Mouse (Mus musculus): ENCODE results near the gene Mettl7a1. TPM values are rescaled to one million over a fixed set of nuclear protein-coding genes. Genes with fewer than 3 reads are reported as not detected.
"Not testable (repeated sequence)": the region's sequence is repeated elsewhere in the genome, so short reads cannot be mapped to it uniquely, and the experiment has no call there.

Gene Mettl7a1
- polyA plus RNA-seq, 1 experiment from 2014 or later: 4.3 TPM

GRCm38 (mm10) chr15:100306201-100306600, 2.3 kb downstream of the Mettl7a1 start:
- no peaks in the 10 kb centered on the region for H3K9me3 ChIP-seq
- H3K4me1 ChIP-seq: peaks cover 15% of the 10 kb centered on the region
- H3K4me2 ChIP-seq: no peak overlapping the region
- 91% methylated on average over 2 of the region's 2 CpGs for WGBS
- no peak for ATAC-seq (replicated peaks)
- H3K27ac ChIP-seq: no peak overlapping the region
- H3K9ac ChIP-seq: no peak overlapping the region
- H3K27me3 ChIP-seq (replicated peaks): no peaks in the 10 kb centered on the region
- no peaks in the 10 kb centered on the region for H3K36me3 ChIP-seq (replicated peaks)
- H3K4me3 ChIP-seq: no peak overlapping the region

- 47% methylated on average over 11 of the region's 11 CpGs for WGBS
- H3K36me3 ChIP-seq (replicated peaks); H3K27ac ChIP-seq; H3K9ac ChIP-seq; H3K4me3 ChIP-seq; H3K27me3 ChIP-seq (replicated peaks); H3K4me2 ChIP-seq; ATAC-seq (replicated peaks); H3K9me3 ChIP-seq: not testable (repeated sequence)
- H3K4me1 ChIP-seq: peaks cover 15% of the 10 kb centered on the region
Measured at GRCm38 (mm10) chr15:100307438-100308096, 3.6 kb downstream of the Mettl7a1 start.

DNA sequence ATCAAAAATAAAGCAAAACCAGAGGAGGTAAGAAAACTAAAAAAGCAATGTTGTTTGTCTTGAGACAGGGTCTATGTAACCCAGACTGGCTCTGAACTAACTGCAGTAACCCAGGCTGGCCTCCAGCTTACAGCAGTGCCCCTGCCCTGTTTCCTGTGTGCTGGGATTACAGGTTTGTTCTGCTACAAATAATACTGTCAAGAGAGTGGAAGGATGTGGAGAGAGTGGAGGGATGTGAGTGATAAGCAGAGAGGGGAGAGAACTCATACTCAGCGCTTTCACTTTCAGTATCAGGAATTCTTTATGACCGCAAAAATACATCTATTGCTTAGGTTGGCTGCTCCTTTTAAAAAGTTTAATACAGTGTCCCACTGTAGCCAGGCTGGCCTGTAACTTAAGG, 8.4 kb downstream of the Mettl7a1 start:
- H3K4me2 ChIP-seq: no peak overlapping the region
- WGBS: 97% methylated on average over 2 of the region's 2 CpGs

DNA sequence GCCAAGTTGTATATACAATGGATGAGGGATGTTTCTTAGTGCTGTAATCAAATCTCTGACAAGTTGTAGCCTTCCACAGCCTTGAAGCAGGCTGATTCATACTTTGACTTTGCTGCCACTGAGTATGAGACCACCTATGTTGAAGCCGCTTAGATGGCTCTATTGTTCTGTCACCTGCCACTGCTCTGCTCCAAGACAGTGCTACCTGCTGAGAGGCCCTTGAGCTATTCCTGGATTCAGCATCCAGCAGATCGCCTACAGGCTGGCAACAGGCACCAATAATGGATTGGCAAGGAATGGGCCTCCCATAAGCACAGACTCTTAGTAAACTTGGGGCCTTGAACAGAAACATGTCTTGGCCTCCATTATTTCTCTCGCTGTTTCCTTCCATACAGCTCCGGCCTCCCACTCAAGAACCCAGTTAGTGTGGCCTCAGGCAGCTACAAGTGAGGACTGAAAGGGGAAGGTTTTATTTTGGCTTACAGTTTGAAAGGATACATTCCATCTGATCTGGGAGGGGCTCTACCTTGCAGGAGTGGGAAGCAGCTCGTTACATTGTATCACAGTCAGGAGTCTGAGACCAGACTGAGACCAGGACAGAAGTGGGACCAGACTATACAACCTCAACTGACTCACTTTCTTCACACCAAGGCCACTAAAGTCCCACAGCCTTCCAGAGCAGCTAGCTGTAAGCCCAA, 10.7 kb downstream of the Mettl7a1 start:
- Histone ChIP-seq H3K27me3 (replicated peaks) (no peaks in the 10 kb centered on the region), H3K9me3 (no peaks in the 10 kb centered on the region), H3K27ac (no peak overlapping the region), H3K36me3 (replicated peaks) (no peaks in the 10 kb centered on the region), H3K9ac (no peak overlapping the region), H3K4me2 (no peak overlapping the region), H3K4me3 (no peak overlapping the region), H3K4me1 (no peaks in the 10 kb centered on the region)
- WGBS: 90% methylated on average over 5 of the region's 5 CpGs
- no peak for ATAC-seq (replicated peaks)

More for the DNA sequence above, 8.4 kb downstream of the Mettl7a1 start:
- ATAC-seq (replicated peaks): no peak
- Histone ChIP-seq H3K27me3 (replicated peaks) (no peaks in the 10 kb centered on the region), H3K9me3 (no peaks in the 10 kb centered on the region), H3K4me1 (no peaks in the 10 kb centered on the region), H3K27ac (no peak overlapping the region), H3K9ac (no peak overlapping the region), H3K36me3 (replicated peaks) (no peaks in the 10 kb centered on the region), H3K4me3 (no peak overlapping the region)

- H3K4me2 ChIP-seq; H3K4me3 ChIP-seq; ATAC-seq (replicated peaks); H3K4me1 ChIP-seq; H3K36me3 ChIP-seq (replicated peaks); H3K27ac ChIP-seq; H3K27me3 ChIP-seq (replicated peaks); H3K9me3 ChIP-seq; H3K9ac ChIP-seq: not testable (repeated sequence)
- 64% methylated on average over 4 of the region's 4 CpGs for WGBS
Measured at GRCm38 (mm10) chr15:100318014-100318671, 14.2 kb downstream of the Mettl7a1 start.

GRCm38 (mm10) chr15:100319884-100320283, 15.9 kb downstream of the Mettl7a1 start:
- H3K9ac ChIP-seq: no peak overlapping the region
- no peak overlapping the region for H3K4me3 ChIP-seq
- H3K9me3 ChIP-seq: no peaks in the 10 kb centered on the region
- ATAC-seq (replicated peaks): no peak
- no peak overlapping the region for H3K27ac ChIP-seq
- H3K4me2 ChIP-seq: no peak overlapping the region
- no peaks in the 10 kb centered on the region for H3K4me1 ChIP-seq
- 83% methylated on average over 1 of the region's 1 CpGs for WGBS
- H3K27me3 ChIP-seq (replicated peaks): no peaks in the 10 kb centered on the region
- H3K36me3 ChIP-seq (replicated peaks): no peaks in the 10 kb centered on the region

DNA sequence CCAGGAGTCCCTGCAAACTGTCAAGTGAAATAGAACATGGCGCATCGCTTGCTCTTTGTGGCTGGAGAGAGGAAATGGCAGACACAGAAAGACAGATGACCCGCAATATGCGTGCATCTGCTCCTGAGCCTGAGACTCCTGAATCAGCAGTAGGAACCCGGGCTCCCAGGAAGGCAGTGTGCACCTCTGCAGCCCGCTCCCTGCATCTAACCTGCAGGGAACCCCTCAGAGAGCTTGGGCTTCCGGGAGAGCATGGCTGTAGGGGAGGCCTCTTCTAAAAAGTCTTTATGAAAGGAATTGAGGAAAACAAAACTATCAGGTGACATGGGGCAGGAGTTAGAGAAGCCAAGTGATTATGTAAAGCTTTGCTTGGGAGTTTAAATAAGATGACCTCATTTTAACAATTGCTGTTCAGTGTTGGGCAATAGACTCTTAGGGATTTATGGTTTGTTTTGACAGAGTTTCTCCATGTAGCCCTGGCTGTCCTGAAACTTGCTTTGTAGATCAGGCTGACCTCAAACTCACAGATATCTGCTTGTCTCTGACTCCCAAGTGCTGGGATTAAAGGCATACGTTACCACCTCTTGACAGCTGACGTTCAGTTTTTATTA, 16.5 kb downstream of the Mettl7a1 start:
- no peak overlapping the region for H3K4me3 ChIP-seq
- no peak overlapping the region for H3K27ac ChIP-seq
- no peaks in the 10 kb centered on the region for H3K9me3 ChIP-seq
- 81% methylated on average over 9 of the region's 9 CpGs for WGBS
- H3K4me2 ChIP-seq: no peak overlapping the region
- H3K27me3 ChIP-seq (replicated peaks): no peaks in the 10 kb centered on the region
- H3K4me1 ChIP-seq: no peaks in the 10 kb centered on the region
- ATAC-seq (replicated peaks): no peak
- H3K9ac ChIP-seq: no peak overlapping the region
- no peaks in the 10 kb centered on the region for H3K36me3 ChIP-seq (replicated peaks)

GRCm38 (mm10) chr15:100321134-100321533, 17.2 kb downstream of the Mettl7a1 start:
- Histone ChIP-seq H3K27me3 (replicated peaks) (no peaks in the 10 kb centered on the region), H3K4me3 (no peak overlapping the region), H3K4me2 (no peak overlapping the region), H3K9me3 (no peaks in the 10 kb centered on the region), H3K4me1 (no peaks in the 10 kb centered on the region), H3K27ac (no peak overlapping the region), H3K36me3 (replicated peaks) (no peaks in the 10 kb centered on the region), H3K9ac (no peak overlapping the region)
- ATAC-seq (replicated peaks): no peak
- WGBS: 58% methylated on average over 5 of the region's 5 CpGs

- H3K4me1 ChIP-seq: no peaks in the 10 kb centered on the region
- no peak overlapping the region for H3K4me3 ChIP-seq
- H3K9me3 ChIP-seq: no peaks in the 10 kb centered on the region
- no peak for ATAC-seq (replicated peaks)
- no peak overlapping the region for H3K4me2 ChIP-seq
- H3K9ac ChIP-seq: no peak overlapping the region
- H3K27ac ChIP-seq: no peak overlapping the region
- 76% methylated on average over 12 of the region's 12 CpGs for WGBS
- no peaks in the 10 kb centered on the region for H3K36me3 ChIP-seq (replicated peaks)
- no peaks in the 10 kb centered on the region for H3K27me3 ChIP-seq (replicated peaks)
Measured at GRCm38 (mm10) chr15:100324021-100324591, 20.2 kb downstream of the Mettl7a1 start.

DNA sequence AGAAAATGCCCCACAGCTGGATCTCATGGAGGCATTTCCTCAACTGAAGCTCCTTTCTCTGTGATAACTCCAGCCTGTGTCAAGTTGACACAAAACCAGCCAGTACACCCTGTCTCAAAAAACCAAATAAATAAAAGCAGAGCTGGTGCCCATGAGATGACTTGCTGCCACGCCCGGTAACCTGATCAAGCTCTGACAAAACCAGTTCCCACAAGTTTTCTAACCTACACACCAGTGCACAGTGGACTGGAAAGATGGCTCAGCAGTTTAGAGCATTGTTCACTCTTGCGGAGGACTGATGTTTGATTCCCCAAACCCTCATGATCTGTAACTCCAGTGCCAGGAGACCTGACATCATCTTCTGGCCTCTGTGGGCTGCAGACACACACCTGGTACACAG, 21.3 kb downstream of the Mettl7a1 start:
- Histone ChIP-seq H3K27me3 (replicated peaks) (no peaks in the 10 kb centered on the region), H3K27ac (no peak overlapping the region), H3K4me1 (no peaks in the 10 kb centered on the region), H3K9ac (no peak overlapping the region), H3K4me2 (no peak overlapping the region), H3K36me3 (replicated peaks) (no peaks in the 10 kb centered on the region), H3K9me3 (no peaks in the 10 kb centered on the region), H3K4me3 (no peak overlapping the region)
- ATAC-seq (replicated peaks): no peak
- WGBS: 85% methylated on average over 3 of the region's 3 CpGs

DNA sequence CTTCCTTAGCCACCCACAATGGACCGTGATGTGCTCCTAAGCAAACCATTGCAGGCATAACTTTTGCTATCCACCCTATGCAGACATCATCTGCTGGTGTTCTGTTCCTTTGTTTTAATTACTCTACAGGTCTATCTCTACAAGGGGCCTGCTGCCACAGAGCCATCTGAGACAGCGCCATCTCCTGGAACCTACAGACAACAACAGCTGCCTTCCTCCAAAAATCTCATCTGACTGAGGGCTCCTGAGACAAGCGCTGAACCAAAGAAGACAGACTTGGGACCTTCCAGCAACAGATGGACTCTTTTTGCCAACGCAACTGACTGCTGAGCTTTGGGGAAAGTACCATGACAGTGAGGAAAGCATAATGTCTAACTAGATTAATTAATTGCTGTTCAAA, 24.1 kb downstream of the Mettl7a1 start:
- not testable (repeated sequence) for H3K9ac ChIP-seq; H3K4me1 ChIP-seq; H3K9me3 ChIP-seq; ATAC-seq (replicated peaks); H3K4me3 ChIP-seq; H3K4me2 ChIP-seq; H3K27ac ChIP-seq; H3K27me3 ChIP-seq (replicated peaks); H3K36me3 ChIP-seq (replicated peaks)
- WGBS: 71% methylated on average over 4 of the region's 4 CpGs

DNA sequence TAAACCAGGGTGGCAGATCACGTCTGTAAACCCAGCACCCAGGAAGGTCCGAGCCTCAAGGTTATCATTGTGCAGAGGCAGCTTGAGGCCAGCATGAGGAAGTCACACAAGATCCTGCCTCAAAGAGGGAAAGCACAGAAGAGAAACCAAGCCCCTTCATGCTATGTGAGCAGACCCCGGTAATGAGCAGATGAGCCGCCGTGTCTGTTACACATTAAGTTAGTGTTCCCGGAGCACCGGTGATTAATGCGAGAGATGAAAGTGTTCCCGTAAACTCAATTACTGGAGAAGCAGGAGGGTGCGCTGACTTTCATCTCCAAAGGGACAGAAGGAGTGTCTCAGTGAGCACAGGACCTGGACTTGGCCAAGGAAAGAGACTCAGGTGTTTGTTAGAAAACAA, 25.4 kb downstream of the Mettl7a1 start:
- H3K27ac ChIP-seq; H3K4me1 ChIP-seq; H3K9me3 ChIP-seq; H3K4me2 ChIP-seq; H3K4me3 ChIP-seq; H3K27me3 ChIP-seq (replicated peaks); H3K36me3 ChIP-seq (replicated peaks); ATAC-seq (replicated peaks); H3K9ac ChIP-seq: not testable (repeated sequence)
- 51% methylated on average over 10 of the region's 10 CpGs for WGBS
